Mouse (Mus musculus) intestine, embryonic 14.5 days (tissue): ENCODE data around the gene 6030458C11Rik. TPM values are rescaled to one million over a fixed set of nuclear protein-coding genes. Genes with fewer than 3 reads are reported as not detected.

Experiments used
- ATAC-seq: fragments of 200-750 bp; cut with Nextera tagmentation; replicated peaks from 2 replicates; pipeline ENCODE4 v1.8.0; 2017; ENCODE audit warnings: low read depth, moderate number of reproducible peaks, moderate TSS enrichment, moderate library complexity; ENCODE audit not compliant: low FRiP score, low TSS enrichment
- DNase-seq: peaks from one replicate; pipeline ENCODE4 v3.0.0-alpha.2; 2018; ENCODE audit warnings: low spot score
- H3K27ac ChIP-seq: fragments of 300-500 bp; sonication (generic); 2 replicates; pipeline ENCODE4 v1.5.1; 2014; ENCODE audit warnings: low read depth, mild to moderate bottlenecking, control low read depth
- H3K27me3 ChIP-seq: fragments of 300-500 bp; sonication (generic); replicated peaks from 2 replicates; pipeline ENCODE4 v1.6.1; 2014; ENCODE audit warnings: low read length, control low read depth; ENCODE audit not compliant: control insufficient read depth, insufficient read depth
- H3K36me3 ChIP-seq: fragments of 300-500 bp; sonication (generic); 2 replicates; pipeline ENCODE4 v1.6.1; 2014; ENCODE audit warnings: low read length, control low read depth; ENCODE audit not compliant: control insufficient read depth, insufficient read depth
- H3K4me1 ChIP-seq: fragments of 300-500 bp; sonication (generic); replicated peaks from 2 replicates; pipeline ENCODE4 v1.6.1; 2014; ENCODE audit warnings: low read length, control low read depth, mixed read lengths; ENCODE audit not compliant: control insufficient read depth, insufficient read depth
- H3K4me2 ChIP-seq: fragments of 300-500 bp; sonication (generic); 2 replicates; pipeline ENCODE4 v1.6.1; 2014; ENCODE audit warnings: low read length
- H3K4me3 ChIP-seq: fragments of 300-500 bp; sonication (generic); 2 replicates; pipeline ENCODE4 v1.5.1; 2014; ENCODE audit warnings: low read depth, low read length, control low read depth, mixed read lengths
- H3K9ac ChIP-seq: fragments of 300-500 bp; sonication (generic); 2 replicates; pipeline ENCODE4 v1.6.1; 2014; ENCODE audit warnings: mild to moderate bottlenecking, low read length
- H3K9me3 ChIP-seq: fragments of 300-500 bp; sonication (generic); 2 replicates; pipeline ENCODE4 v1.6.1; 2016; ENCODE audit warnings: low read length, control low read depth; ENCODE audit not compliant: control insufficient read depth
- WGBS: fragments of 180-500 bp; shearing (Covaris S2); extraction: QIAGEN DNeasy Blood & Tissue Kit; methylation state at CpG from one replicate; pipeline ENCODE4 v1.1.7; 2014; 5-methylcytosine and 5-hydroxymethylcytosine counted together
- polyA plus RNA-seq: library from polyadenylated mRNA; unstranded; fragments of >200 nt; fragmentation: Nextera tagmentation; extraction: Ambion mirVana; gene quantifications from 2 replicates; pipeline ENCODE4 v1.2.1, GENCODE M21; 2014

Gene 6030458C11Rik
- polyA plus RNA-seq: 30.7 and 39.7 TPM in 2 replicates

DNA sequence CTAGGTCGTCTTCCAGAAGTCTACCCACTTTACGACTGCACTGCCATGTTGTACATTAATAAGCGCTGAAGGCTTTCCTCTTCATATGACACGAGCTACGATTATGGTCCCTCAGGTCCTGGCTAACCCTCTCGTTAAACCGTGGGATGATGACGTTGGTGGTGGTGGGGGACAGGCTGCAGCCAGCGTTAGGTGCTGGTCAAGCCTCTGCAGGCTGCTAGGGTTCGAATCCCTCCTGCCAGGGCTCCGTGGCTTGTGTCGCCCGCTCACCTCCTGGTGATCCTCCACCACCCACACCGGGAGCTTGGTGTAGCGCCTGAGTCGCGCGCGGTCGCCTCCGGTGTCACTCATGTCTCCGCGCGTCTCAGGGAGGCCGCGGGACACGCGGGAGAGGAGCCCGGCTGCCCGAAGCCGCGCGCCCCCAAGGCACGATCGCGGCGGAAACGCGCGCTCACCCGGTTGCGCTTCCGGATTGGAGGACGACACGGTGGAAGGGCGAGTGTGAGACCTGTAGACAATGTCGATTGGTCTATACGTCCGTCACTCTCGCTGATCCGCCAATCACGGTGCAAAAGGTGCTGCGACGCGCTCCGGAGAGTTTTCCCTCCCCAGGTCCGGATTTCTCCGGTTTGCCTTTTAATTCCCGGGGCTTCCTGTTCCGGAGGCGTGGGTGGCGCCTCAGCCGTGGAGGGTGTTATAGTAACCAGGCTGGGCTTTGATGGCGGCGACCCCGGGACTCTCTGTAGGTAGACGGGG is at the start of gene 6030458C11Rik, which contains the start of gene Drosha:
6030458C11Rik (minus strand) TSS at position 453 of the 756 bp plus-strand sequence.
Drosha (plus strand) TSS at position 619 of the 756 bp plus-strand sequence.
- no peaks in the 10 kb centered on the region for H3K9me3 ChIP-seq
- no peaks in the 10 kb centered on the region for H3K27me3 ChIP-seq
- H3K9ac ChIP-seq: peak within 1 kb of the TSS; percentile 90
- WGBS: under 1% methylated on average over 67 of the region's 67 CpGs
- peaks cover 16% of the 10 kb centered on the region for H3K4me1 ChIP-seq
- H3K4me2 ChIP-seq: peak within 1 kb of the TSS; percentile 83
- ATAC-seq: peak; percentile 100
- peak within 1 kb of the TSS; percentile 73 for H3K27ac ChIP-seq
- H3K36me3 ChIP-seq: peaks cover 48% of the 10 kb centered on the region
- DNase-seq: peak; percentile 99
- peak within 1 kb of the TSS; percentile 97 for H3K4me3 ChIP-seq

DNA sequence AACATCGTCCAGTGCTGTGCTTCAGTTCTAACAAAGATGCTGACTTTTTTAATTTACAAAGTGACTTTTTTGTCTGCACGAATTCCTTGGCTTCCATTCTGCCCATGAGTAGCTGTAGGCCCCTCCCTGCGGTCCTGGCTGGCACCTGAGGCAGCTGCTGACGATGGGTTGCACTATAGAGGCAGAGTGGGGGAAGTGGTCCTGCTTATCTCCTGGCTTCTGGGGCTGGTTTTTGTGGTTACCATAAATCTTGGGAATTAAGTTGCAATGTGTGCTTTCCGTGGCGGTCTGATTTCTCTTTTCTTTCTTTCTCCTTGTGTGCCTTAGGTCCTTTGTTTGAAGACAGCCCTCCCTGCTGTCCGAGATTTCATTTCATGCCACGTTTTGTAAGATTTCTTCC is 42.8 kb upstream of the 6030458C11Rik start:
- Histone ChIP-seq H3K4me3 (no peak overlapping the region), H3K27me3 (no peaks in the 10 kb centered on the region), H3K4me2 (no peak overlapping the region), H3K9me3 (no peaks in the 10 kb centered on the region), H3K4me1 (peaks cover 3% of the 10 kb centered on the region), H3K9ac (no peak overlapping the region), H3K27ac (no peak overlapping the region), H3K36me3 (peaks cover 63% of the 10 kb centered on the region)
- ATAC-seq (no peak), DNase-seq (no peak)
- WGBS: 55% methylated on average over 8 of the region's 8 CpGs

DNA sequence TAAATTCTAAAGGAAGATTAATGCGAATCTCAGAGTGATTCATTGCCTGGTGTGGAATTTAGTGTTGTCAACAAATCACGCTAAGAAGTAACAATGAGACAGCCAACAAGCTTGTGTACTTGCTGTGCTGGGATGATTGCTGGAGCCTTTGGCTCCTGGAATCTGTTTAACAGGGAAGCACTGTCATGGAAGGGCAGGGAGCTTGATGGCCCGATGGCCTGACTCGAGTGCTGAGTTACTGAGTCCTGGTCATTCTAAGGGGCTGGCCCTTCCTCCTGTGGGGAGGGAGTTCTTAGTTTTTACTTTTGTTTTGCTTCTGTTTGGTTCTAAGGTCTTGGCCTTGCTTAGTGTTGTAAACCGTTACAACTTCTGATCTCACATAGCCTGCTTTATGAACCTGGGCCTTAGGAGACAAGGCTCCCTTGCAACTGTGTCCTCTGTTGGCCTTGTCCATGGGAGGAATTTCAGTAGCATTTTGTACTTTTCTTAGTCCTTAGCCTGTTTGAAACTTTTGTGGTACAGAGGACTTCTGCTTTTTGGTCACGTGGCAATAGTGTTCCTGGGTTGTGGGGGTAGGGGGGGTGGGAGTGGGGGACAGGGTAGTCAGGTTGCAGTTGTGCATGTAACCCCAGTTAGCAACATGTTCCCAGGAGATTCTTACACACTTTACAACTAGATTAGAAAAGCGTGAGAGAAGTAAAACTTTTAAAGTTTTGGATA is 41.3 kb upstream of the 6030458C11Rik start:
- no peaks in the 10 kb centered on the region for H3K9me3 ChIP-seq
- peaks cover 3% of the 10 kb centered on the region for H3K4me1 ChIP-seq
- H3K27me3 ChIP-seq: no peaks in the 10 kb centered on the region
- WGBS: 59% methylated on average over 7 of the region's 7 CpGs
- DNase-seq (no peak), ATAC-seq (no peak)
- no peak overlapping the region for H3K4me2 ChIP-seq
- peaks cover 71% of the 10 kb centered on the region for H3K36me3 ChIP-seq
- no peak overlapping the region for H3K27ac ChIP-seq
- H3K4me3 ChIP-seq: no peak overlapping the region
- no peak overlapping the region for H3K9ac ChIP-seq

DNA sequence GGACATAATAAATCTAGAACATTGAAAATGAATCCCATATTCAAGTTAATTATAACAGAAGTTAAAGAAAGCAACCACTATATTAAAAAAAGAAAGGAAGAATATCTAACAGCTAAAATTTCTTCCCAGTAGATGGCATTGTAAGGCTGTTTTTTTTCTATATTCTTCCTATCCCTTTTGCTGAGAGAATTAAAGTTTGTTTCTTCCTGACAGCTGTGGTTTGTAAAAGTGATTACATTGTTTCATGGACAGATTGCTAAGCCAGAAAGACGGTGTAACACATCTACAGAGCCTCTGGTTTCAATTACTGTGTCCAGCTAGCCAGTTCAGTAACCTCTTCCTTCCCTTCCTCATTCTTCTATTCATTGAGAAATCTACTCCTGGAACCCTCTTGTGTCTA is 39.2 kb upstream of the 6030458C11Rik start:
- Histone ChIP-seq H3K36me3 (peaks cover 82% of the 10 kb centered on the region), H3K27ac (no peak overlapping the region), H3K9me3 (no peaks in the 10 kb centered on the region), H3K27me3 (no peaks in the 10 kb centered on the region), H3K9ac (no peak overlapping the region), H3K4me3 (no peak overlapping the region), H3K4me1 (peaks cover 3% of the 10 kb centered on the region), H3K4me2 (no peak overlapping the region)
- WGBS: 30% methylated on average over 1 of the region's 1 CpGs
- no peak for ATAC-seq
- no peak for DNase-seq

DNA sequence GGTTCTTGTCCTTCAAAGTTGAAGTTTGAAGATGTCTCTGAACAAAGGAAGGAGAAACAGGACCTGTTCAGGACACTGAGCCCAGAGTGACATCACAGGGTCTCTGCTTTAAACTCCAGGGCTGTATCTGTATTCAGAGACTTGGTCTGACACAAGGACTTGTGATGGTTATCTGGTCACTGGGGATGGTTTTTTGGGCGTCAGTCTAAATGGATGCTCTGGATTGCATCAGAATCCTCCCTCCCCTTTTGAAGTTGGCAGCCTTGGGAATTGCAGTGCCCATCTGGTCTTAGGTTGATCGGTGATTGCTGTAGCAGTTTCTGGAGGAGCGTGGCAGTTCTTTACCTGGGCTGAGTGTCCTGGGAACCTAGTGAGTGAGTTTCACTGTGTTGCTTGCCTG is 37.6 kb upstream of the 6030458C11Rik start:
- 58% methylated on average over 3 of the region's 3 CpGs for WGBS
- no peaks in the 10 kb centered on the region for H3K9me3 ChIP-seq
- no peak overlapping the region for H3K4me3 ChIP-seq
- no peak overlapping the region for H3K9ac ChIP-seq
- H3K27me3 ChIP-seq: no peaks in the 10 kb centered on the region
- no peak overlapping the region for H3K27ac ChIP-seq
- peaks cover 3% of the 10 kb centered on the region for H3K4me1 ChIP-seq
- no peak for DNase-seq
- H3K4me2 ChIP-seq: no peak overlapping the region
- ATAC-seq: no peak
- peaks cover 81% of the 10 kb centered on the region for H3K36me3 ChIP-seq

DNA sequence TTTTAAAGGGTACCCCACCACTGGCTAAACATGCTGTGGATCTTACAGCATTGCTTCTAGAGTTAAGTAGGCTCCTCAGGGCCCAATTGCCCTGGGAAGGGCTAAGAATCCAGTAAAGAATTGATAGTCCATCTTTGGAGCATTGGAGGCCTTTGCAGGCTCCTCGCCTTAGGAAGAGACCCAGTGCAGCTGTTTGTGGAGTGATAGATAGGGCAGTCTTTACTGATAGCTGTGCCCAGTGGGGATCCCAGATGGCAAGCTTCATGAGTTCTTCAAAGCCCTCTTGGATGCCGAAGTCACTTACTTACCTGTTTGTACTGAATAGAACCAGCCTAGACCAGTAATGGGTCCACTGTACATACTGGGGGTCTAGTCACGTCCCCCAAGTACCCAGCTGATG is 34.2 kb upstream of the 6030458C11Rik start:
- Histone ChIP-seq H3K27ac (no peak overlapping the region), H3K4me1 (no peaks in the 10 kb centered on the region), H3K9ac (no peak overlapping the region), H3K27me3 (no peaks in the 10 kb centered on the region), H3K4me2 (no peak overlapping the region), H3K9me3 (no peaks in the 10 kb centered on the region), H3K4me3 (no peak overlapping the region), H3K36me3 (peaks cover 89% of the 10 kb centered on the region)
- DNase-seq (no peak), ATAC-seq (no peak)
- 94% methylated on average over 3 of the region's 3 CpGs for WGBS

DNA sequence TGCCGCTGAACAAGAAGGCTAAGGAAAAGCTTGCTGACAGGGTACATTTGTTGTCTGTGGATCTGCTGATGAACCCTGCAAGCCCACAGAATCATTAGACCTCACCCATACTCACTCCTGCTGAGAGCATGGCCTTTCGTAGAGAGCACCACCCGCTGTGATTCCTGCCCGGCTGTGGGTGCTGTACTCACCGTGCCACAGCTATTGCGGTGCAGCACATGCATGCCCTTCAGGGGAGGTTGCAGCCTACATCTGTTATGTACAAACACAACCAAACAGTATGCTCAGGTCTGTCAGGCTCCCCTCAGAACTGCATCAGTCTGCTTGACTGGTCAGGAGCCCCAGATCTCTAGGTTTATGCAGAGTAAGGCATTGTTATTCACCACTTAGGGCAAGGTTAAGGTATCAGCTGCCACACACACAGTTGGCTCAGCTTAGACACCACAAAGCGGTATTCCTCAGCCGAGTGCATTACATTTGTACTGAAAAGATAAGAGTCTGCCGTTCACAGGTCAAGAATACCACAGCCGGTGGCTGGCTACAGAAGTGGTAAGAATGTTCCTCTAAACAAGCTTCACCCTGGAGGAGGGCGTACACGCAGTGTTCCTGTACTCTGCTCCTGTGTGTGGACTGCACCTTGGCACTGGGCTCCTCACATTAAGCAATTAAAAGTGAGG is 33.5 kb upstream of the 6030458C11Rik start:
- Histone ChIP-seq H3K4me2 (no peak overlapping the region), H3K9me3 (no peaks in the 10 kb centered on the region), H3K27ac (no peak overlapping the region), H3K4me1 (no peaks in the 10 kb centered on the region), H3K9ac (no peak overlapping the region), H3K4me3 (no peak overlapping the region), H3K27me3 (no peaks in the 10 kb centered on the region), H3K36me3 (peaks cover 90% of the 10 kb centered on the region)
- 90% methylated on average over 12 of the region's 12 CpGs for WGBS
- ATAC-seq (no peak), DNase-seq (no peak)

DNA sequence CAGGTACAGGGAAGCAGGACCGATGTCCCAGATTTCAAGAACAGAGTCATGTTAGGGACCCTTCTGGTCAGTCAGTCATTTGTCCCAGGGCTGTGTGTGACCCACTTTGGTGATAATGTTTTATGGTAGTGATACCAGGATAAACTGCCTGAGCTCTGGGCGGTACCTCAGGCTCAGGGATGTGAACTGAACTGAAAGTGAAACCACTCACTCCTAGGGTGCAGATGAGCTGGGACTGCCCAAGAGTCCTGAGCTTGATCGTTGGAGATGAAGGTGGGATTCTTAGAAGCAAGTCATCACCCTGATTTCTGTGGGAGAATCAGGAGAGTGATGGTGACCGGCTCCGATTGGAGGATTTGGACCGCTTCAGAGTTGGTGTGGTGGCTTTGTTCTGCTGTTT is 32.3 kb upstream of the 6030458C11Rik start:
- Histone ChIP-seq H3K36me3 (peaks cover 91% of the 10 kb centered on the region), H3K4me2 (no peak overlapping the region), H3K9ac (no peak overlapping the region), H3K27ac (no peak overlapping the region), H3K9me3 (no peaks in the 10 kb centered on the region), H3K4me1 (no peaks in the 10 kb centered on the region), H3K4me3 (no peak overlapping the region), H3K27me3 (no peaks in the 10 kb centered on the region)
- 96% methylated on average over 6 of the region's 6 CpGs for WGBS
- no peak for DNase-seq
- no peak for ATAC-seq
